Mouse (Mus musculus) stomach, embryonic 16.5 days (tissue): ENCODE results near the gene Birc5. TPM values are rescaled to one million over a fixed set of nuclear protein-coding genes. Genes with fewer than 3 reads are reported as not detected.
"Not testable (repeated sequence)": the region's sequence is repeated elsewhere in the genome, so short reads cannot be mapped to it uniquely, and the experiment has no call there.

Experiments
- ATAC-seq: fragments of 200-750 bp; cut with Nextera tagmentation; 2 replicates; pipeline ENCODE4 v1.8.0; 2017; ENCODE audit warnings: moderate number of reproducible peaks, moderate TSS enrichment; ENCODE audit not compliant: insufficient read depth, low FRiP score
- H3K27ac ChIP-seq: fragments of 300-500 bp; sonication (generic); 2 replicates; pipeline ENCODE4 v1.5.1; 2014; ENCODE audit warnings: low read length
- H3K27me3 ChIP-seq: fragments of 300-500 bp; sonication (generic); 2 replicates; pipeline ENCODE4 v1.6.1; 2014; ENCODE audit warnings: low read length, control low read depth, mixed read lengths; ENCODE audit not compliant: control insufficient read depth, insufficient read depth
- H3K36me3 ChIP-seq: fragments of 300-500 bp; sonication (generic); 2 replicates; pipeline ENCODE4 v1.6.1; 2014; ENCODE audit warnings: low read length; ENCODE audit not compliant: control insufficient read depth, insufficient read depth
- H3K4me1 ChIP-seq: fragments of 300-500 bp; sonication (generic); 2 replicates; pipeline ENCODE4 v1.6.1; 2014; ENCODE audit warnings: low read length, control low read depth, mixed read lengths; ENCODE audit not compliant: control insufficient read depth, insufficient read depth
- H3K4me2 ChIP-seq: fragments of 300-500 bp; sonication (generic); 2 replicates; pipeline ENCODE4 v1.6.1; 2014; ENCODE audit warnings: low read depth, low read length, mixed read lengths
- H3K4me3 ChIP-seq: fragments of 300-500 bp; sonication (generic); replicated peaks from 2 replicates; pipeline ENCODE4 v1.5.1; 2014; ENCODE audit warnings: mild to moderate bottlenecking, low read length
- H3K9ac ChIP-seq: fragments of 300-500 bp; sonication (generic); 2 replicates; pipeline ENCODE4 v1.6.1; 2014; ENCODE audit warnings: low read length
- H3K9me3 ChIP-seq: fragments of 300-500 bp; sonication (generic); replicated peaks from 2 replicates; pipeline ENCODE4 v1.6.1; 2016; ENCODE audit warnings: low read length, control low read depth; ENCODE audit not compliant: control insufficient read depth
- WGBS: fragments of 180-500 bp; shearing (Covaris S2); extraction: QIAGEN DNeasy Blood & Tissue Kit; methylation state at CpG from one replicate; pipeline ENCODE4 v1.1.7; 2014; 5-methylcytosine and 5-hydroxymethylcytosine counted together
- polyA plus RNA-seq: library from polyadenylated mRNA; unstranded; fragments of >200 nt; fragmentation: Nextera tagmentation; extraction: Ambion mirVana; gene quantifications from 2 replicates; pipeline ENCODE4 v1.2.1, GENCODE M21; 2015

Birc5 gene
- polyA plus RNA-seq, 1 experiment from 2014 or later = 247 TPM

GRCm38 (mm10) chr11:117830401-117830800, 18.6 kb upstream of the Birc5 start:
- H3K27me3 ChIP-seq = no peaks in the 10 kb centered on the region
- ATAC-seq = no peak
- H3K27ac ChIP-seq = peak overlapping the region; percentile 94
- no peak overlapping the region for H3K4me2 ChIP-seq
- WGBS = 64% methylated on average over 9 of the region's 9 CpGs
- peaks cover 52% of the 10 kb centered on the region for H3K4me1 ChIP-seq
- 0 out of 2 replicates have a peak overlapping the region, but pooled peaks have one; percentile 8 for H3K9ac ChIP-seq
- no peaks in the 10 kb centered on the region for H3K36me3 ChIP-seq
- no peaks in the 10 kb centered on the region for H3K9me3 ChIP-seq
- no peak overlapping the region for H3K4me3 ChIP-seq

DNA sequence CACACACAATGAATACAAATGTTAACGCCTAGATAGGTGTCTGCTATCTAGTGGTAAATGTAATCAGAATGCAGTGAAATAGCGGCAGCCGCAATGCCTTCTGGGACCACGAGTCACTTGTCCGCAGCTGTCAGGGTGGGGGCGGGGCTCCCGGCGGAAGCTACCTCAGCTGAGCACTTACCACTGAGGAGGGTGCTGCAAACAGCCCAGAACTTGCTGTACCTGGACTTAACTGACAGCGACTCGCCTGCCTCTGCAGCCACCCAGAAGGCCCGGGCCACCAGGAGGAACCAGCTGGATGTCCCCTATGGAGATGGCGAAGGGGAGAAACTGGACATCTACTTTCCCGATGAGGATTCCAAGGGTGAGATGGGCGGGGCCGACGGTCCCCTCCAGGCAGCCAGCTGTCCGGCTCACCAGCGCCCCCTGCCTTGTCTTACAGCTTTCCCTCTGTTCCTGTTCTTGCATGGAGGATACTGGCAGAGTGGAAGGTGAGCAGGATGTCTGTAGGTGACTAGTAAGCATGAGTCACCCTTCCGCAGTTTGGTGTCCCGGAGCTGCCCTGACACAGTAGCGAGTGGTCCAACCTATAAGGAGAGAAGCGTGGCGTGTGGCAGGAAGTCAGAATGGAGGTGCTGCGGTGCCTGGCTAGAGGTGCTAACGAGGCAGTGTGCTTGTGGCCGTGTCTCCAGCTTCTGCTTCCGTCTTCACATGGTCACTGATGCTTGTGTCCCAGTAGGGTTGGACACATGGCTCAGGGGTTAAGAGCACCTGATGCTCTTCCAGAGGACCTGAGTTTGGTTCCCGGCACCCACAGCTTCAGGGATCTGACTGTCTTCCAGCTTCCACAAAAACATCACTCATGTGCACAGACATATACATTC, 16.7 kb upstream of the Birc5 start:
- 23% methylated on average over 28 of the region's 28 CpGs for WGBS
- 0 out of 2 replicates have a peak, but pooled peaks have one; percentile 19 for ATAC-seq
- Histone ChIP-seq H3K27ac (no peak overlapping the region), H3K4me1 (peaks cover 40% of the 10 kb centered on the region), H3K27me3 (no peaks in the 10 kb centered on the region), H3K9me3 (no peaks in the 10 kb centered on the region), H3K4me2 (peak overlapping the region; percentile 38), H3K36me3 (no peaks in the 10 kb centered on the region), H3K9ac (no peak overlapping the region), H3K4me3 (peak overlapping the region; percentile 33)

DNA sequence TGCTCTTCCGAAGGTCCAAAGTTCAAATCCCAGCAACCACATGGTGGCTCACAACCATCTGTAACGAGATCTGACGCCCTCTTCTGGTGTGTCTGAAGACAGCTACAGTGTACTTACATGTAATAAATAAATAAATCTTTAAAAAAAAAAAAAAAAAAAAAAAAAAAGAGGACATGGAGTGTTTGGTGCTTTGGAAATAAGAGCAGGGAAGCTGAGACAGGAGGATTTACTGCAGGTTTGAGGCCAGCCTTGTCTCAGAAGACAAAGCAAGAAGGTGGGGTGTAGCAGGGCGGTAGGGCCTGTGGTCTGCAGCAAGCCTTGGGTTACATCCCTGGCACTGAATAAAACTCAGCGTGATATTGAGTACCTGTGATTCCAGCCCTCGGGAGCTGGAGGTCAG, 15.5 kb upstream of the Birc5 start:
- H3K4me3 ChIP-seq, H3K27ac ChIP-seq, H3K36me3 ChIP-seq, H3K27me3 ChIP-seq, H3K9me3 ChIP-seq, ATAC-seq, H3K4me2 ChIP-seq, H3K9ac ChIP-seq: not testable (repeated sequence)
- H3K4me1 ChIP-seq = peaks cover 34% of the 10 kb centered on the region
- 93% methylated on average over 4 of the region's 6 CpGs for WGBS

- no peak overlapping the region; the same call in 1 of the 2 replicates for H3K27ac ChIP-seq
- 75% methylated on average over 8 of the region's 8 CpGs for WGBS
- ATAC-seq = no peak
Measured at GRCm38 (mm10) chr11:117834086-117834485, 15.0 kb upstream of the Birc5 start.

DNA sequence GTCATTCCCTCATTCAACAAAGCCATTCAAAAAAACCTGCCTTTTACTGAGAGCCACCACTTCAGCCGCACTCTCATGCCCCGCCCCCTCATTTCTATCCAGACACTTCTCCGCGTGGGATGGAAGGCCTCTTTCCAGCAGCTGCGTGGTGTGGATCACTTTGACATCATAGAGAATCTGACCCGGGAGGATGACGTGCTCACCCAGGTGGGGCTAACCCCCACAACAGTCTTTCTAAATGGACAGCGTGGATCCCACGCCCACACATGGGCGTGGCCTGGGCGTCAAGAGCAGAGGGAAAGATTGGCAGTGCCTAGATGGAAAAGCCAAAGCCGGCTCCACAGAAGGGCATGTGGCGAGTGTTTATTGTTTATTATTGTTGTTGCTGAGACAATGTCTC, 12.7 kb upstream of the Birc5 start:
- Histone ChIP-seq H3K27ac (no peak overlapping the region), H3K27me3 (no peaks in the 10 kb centered on the region), H3K4me3 (no peak overlapping the region), H3K9me3 (no peaks in the 10 kb centered on the region), H3K36me3 (no peaks in the 10 kb centered on the region), H3K9ac (no peak overlapping the region), H3K4me1 (peaks cover 9% of the 10 kb centered on the region), H3K4me2 (peak overlapping the region; percentile 27; the same call in 1 of the 2 replicates)
- no peak for ATAC-seq
- 27% methylated on average over 13 of the region's 13 CpGs for WGBS

More at GRCm38 (mm10) chr11:117834086-117834485, 15.0 kb upstream of the Birc5 start:
- Histone ChIP-seq H3K9me3 (no peaks in the 10 kb centered on the region), H3K4me3 (no peak overlapping the region), H3K36me3 (no peaks in the 10 kb centered on the region), H3K9ac (no peak overlapping the region), H3K4me2 (no peak overlapping the region), H3K4me1 (peaks cover 28% of the 10 kb centered on the region), H3K27me3 (no peaks in the 10 kb centered on the region)

DNA sequence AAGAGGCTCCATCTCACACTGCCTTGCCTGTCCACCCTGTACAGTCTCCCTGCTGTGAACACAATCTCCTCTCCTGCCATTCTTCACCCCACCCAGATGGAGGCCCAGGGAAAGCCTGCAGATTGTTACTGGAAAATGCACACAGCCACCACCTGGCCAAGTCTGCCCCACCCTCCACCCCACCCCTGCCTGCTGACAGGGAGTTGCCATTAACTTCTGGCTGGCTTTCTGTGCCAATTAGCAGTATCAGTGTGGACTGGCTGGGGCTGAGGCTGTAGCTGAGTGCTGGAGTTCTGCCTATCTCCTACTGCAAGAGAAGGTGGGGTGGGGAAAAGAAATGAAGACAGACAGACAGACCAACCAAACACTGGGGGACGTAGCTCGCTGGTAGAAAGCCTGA, 10.5 kb upstream of the Birc5 start:
- Histone ChIP-seq H3K36me3 (no peaks in the 10 kb centered on the region), H3K9ac (no peak overlapping the region), H3K4me3 (no peak overlapping the region), H3K27me3 (no peaks in the 10 kb centered on the region), H3K9me3 (no peaks in the 10 kb centered on the region), H3K27ac (peak overlapping the region; percentile 80), H3K4me2 (no peak overlapping the region), H3K4me1 (peaks cover 5% of the 10 kb centered on the region)
- ATAC-seq = peak; percentile 92
- WGBS = 38% methylated on average over 2 of the region's 2 CpGs

DNA sequence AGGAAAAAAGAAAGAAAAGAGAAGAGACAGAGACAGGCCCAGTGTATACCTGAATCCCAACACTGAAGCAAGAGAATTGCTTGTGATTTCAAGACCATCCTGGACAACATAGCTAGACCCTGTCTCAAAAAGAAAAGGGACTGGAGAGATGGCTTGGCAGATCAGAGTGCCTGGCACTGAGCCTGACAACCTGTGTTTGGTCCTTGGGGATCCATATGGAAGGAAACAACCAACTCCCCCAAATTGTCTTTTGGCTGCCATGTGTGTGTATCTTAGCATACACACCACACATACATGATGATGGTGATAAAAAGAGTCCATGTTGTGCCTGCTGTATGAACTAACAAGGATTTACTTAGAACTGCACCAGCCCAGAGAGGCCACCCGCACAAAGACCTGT, 10.0 kb upstream of the Birc5 start:
- Histone ChIP-seq H3K4me1 (peaks cover 5% of the 10 kb centered on the region), H3K36me3 (no peaks in the 10 kb centered on the region), H3K27me3 (no peaks in the 10 kb centered on the region), H3K9ac (no peak overlapping the region), H3K4me3 (no peak overlapping the region), H3K27ac (peak overlapping the region; percentile 80), H3K4me2 (no peak overlapping the region), H3K9me3 (no peaks in the 10 kb centered on the region)
- 75% methylated on average over 1 of the region's 1 CpGs for WGBS
- no peak for ATAC-seq

- Histone ChIP-seq H3K4me1 (peaks cover 5% of the 10 kb centered on the region), H3K9me3 (no peaks in the 10 kb centered on the region), H3K4me2 (no peak overlapping the region), H3K9ac (no peak overlapping the region), H3K27me3 (no peaks in the 10 kb centered on the region), H3K27ac (no peak overlapping the region), H3K4me3 (no peak overlapping the region), H3K36me3 (no peaks in the 10 kb centered on the region)
- 26% methylated on average over 1 of the region's 1 CpGs for WGBS
- ATAC-seq = no peak
Measured at GRCm38 (mm10) chr11:117840910-117841309, 8.1 kb upstream of the Birc5 start.

- no peaks in the 10 kb centered on the region for H3K9me3 ChIP-seq
- H3K4me2 ChIP-seq = no peak overlapping the region
- no peak overlapping the region for H3K9ac ChIP-seq
- H3K27ac ChIP-seq = no peak overlapping the region
- H3K4me1 ChIP-seq = peaks cover 12% of the 10 kb centered on the region
- WGBS = 83% methylated on average over 2 of the region's 2 CpGs
- H3K27me3 ChIP-seq = no peaks in the 10 kb centered on the region
- no peak overlapping the region for H3K4me3 ChIP-seq
- no peak for ATAC-seq
- no peaks in the 10 kb centered on the region for H3K36me3 ChIP-seq
Measured at GRCm38 (mm10) chr11:117843434-117843833, 5.6 kb upstream of the Birc5 start.
